Mouse (Mus musculus): ENCODE data around the gene Ice1.

The Ice1 gene

GRCm38 (mm10) chr13:70637662-70638291 lies 343 bp upstream of the Ice1 start:
- peak; percentile 95 to 97 for DNase-seq

- no peak for DNase-seq
These were observed 728 bp downstream of the Ice1 start for GRCm38 (mm10) chr13:70636706-70637105.

DNA sequence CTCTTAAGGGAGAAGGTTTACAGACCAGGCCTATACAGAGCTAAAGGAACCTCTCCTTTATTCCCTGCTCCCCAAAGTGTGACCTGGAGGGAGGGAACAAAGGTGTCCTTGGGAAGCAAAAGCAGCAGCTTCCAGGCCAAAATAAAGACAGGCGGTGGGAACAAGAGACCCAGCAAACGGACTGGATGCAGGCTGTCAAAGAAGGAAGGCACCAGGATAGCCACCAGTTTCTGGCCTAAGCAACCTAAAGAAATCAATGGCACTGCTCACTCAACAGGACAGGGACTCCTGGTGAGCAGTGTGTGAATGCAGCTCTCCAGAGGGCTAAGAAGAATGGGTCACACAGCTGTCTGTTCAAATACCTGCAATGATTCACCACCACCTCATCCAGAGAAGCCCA lies 1.8 kb downstream of the Ice1 start:
- DNase-seq = no peak

DNA sequence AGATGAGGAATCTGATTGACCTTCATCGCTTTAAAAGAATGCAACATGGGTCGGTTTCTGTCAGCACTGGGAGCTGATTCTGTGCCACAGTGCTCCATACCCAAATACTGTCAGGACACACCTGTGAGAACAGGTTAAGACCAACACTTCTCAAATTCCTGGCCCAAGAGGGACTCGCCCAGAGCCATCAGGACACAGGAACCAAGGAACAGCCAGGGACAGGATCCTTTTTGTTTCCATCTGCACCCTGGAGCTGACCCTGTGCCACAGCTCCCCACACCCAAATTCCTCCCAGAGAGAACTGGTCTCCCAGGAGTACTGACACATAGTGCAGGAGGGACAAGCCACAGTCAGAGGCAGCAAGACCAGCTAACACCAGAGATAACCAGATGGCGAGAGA lies 11.0 kb downstream of the Ice1 start:
- no peak for DNase-seq

DNA sequence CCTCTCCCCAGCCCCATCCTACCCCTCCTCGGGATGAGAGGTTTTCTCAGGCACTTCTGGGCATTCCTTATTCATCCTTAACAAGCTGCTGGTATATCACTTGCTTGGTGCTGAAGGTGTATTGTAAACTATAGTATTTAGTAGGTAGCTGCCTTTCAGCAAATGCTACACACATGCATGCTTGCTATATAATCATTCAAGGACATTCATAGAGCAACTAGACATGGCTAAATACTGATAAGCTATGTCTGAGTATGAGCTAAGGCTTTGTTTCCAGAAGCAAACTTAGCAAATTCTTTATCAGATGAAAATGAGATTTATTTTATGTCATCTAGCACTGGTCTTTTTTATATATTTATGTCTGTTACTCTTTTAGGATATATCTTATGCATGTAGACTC lies 11.8 kb downstream of the Ice1 start:
- DNase-seq = no peak

DNA sequence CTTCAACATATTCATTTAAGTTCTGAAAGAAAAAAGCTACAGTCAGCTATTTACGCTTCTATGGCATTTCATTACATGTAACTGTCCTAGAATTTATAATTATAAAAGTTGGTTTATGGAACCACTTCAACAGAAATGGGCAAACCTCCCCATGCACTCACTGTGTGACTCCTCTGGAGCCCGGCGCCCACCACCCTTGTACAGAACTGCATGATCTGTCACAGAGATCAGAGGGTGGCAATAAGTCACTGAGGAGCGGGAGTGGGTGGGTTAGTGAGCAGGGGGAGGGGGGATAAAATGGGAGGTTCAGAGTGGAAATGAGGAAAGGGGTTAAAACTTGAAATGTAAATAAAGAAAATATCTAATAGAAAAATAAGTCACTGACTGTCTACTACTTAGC lies 13.0 kb downstream of the Ice1 start:
- DNase-seq = no peak

DNA sequence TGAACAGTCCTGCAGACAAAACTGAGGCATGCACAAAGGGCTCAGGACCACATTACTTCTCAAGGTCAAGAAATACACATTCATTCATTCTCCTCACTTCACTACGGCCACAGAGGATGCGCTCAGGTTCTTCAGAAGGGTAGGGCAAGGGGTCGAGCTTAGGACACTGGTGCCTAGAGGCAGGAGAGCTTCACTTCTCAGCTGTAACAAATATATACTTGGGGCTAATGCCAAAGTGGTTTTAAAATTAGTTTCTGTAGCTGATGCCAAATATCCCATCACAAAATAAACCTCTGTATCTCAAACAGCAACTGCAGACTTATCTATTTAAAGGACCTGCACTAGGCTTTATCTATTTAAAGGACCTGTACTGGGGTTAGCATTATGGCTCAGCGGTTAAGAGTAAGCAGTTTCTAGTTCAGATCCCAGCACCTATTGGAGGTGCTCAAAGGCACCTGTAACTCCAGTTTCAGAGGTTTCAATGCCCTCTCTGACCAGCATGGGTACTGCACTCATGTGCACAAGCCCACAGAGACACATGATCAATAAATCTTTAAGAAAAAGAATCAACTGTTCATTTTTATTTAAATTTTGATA lies 14.9 kb downstream of the Ice1 start:
- DNase-seq = no peak

GRCm38 (mm10) chr13:70621509-70621908 lies 15.9 kb downstream of the Ice1 start:
- DNase-seq = no peak

DNA sequence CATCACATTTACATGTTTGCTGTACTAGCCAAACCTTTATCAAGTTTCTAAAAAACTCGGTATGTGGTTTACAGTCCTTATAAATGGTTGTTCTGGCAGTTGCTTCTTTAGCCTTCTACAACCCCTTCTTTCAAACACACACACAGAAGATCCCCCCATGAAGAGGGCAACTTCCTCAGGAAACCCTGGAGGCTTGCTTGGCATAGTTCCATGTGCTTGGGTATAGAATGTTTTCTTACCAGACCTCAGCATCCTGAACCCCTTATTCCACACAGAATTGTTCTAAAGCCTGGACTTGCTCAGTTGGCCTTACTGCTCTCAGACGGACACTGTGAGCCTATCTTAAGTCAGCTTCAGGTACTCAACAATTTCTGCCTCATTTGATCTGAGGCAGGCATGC lies 24.6 kb downstream of the Ice1 start:
- no peak for DNase-seq

- DNase-seq = peak; percentile 83 to 86
These were observed 26.7 kb downstream of the Ice1 start for GRCm38 (mm10) chr13:70610431-70611420.

- DNase-seq = no peak
These were observed 27.8 kb downstream of the Ice1 start for GRCm38 (mm10) chr13:70609632-70610031.

- no peak for DNase-seq
These were observed 32.1 kb downstream of the Ice1 start for GRCm38 (mm10) chr13:70605366-70605765.

DNA sequence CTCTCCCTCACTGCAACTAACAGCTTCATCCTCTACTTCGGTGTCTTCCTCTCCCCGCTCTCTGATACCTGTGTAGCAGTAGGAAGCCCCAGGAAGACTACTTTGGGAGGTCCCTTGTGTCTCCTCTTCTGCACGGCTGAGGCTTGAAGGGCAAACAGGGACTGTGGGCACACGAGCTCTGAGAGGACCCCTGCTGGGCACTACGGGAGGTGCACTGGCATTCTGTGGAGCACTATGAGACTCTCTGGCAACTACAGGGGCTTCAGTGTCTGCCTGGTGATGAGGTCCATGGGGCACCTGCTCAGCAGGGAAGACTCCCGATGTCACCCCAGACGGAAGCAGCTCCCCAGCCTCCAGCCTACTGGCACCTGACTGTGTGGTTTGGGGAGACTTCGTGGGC lies 32.7 kb downstream of the Ice1 start:
- peak; percentile 38 to 39 for DNase-seq

- DNase-seq = no peak
These were observed 35.9 kb downstream of the Ice1 start for GRCm38 (mm10) chr13:70601566-70601965.

GRCm38 (mm10) chr13:70599964-70600619 lies 37.3 kb downstream of the Ice1 start:
- peak in 1 of 2 experiments; percentile 18 for DNase-seq

DNA sequence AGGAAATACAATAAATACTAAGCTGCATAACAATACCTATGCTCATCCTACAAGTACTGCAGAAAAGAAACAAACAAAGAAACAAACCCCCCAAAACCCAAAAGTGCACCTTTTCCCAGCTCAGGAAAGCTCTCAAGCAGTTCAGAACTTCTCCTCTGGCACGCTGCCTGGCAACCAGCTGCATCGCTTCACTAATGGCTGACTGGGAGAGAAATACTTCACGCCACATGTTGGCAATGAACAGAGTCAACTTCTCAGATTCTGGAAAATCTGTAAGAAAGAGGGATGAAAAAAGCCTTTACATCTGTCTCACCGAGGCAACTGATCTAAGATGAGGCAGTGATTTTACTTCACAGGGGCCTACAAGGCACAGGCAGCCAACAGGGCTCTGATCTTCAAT lies 38.5 kb downstream of the Ice1 start:
- peak; percentile 66 to 72 for DNase-seq

- no peak for DNase-seq
These were observed 40.5 kb downstream of the Ice1 start for GRCm38 (mm10) chr13:70596901-70597300.

DNA sequence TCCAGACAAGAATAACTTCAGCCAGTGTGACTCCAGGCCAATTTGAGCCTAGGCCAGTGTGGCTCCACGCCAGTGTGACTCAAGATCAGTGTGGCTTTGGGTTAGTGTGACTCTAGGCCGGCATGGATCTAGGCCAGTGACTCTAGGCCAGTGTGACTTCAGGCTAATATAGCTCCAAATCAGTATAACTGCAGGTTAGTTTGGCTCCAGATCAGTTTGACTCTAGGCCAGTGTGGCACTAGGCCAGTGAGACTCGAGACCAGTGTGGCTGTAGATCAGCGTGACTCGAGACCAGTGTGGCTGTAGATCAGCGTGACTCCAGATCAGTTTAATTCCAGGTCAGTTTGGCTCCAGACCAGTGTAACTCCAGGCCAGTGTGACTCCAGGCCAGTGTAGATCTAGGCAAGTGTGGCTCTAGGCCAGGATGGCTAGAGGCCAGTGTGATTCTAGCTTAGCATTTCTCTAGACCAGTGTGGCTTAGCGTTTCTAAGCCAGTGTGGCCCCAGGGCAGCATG lies 47.1 kb downstream of the Ice1 start:
- peak; percentile 24 to 31 for DNase-seq

DNA sequence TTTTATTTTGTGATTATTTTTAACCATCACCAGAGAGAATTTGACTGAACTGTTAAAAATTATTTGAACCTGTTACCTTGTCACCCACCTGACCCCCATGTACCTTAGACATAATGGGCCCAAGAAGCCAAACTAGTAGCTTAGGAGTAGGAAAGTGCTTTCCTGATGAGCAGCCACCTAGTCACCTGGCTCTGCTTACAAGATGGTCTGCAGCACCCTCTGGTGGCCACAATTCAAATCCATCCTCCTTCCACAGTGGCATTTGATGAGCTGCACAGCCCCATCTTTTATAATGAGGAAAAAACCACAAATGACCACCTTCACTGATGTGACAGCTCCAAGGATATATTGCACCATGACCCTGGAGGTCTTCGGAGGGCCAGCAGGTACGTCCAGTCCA lies 50.5 kb downstream of the Ice1 start:
- peak; percentile 80 for DNase-seq

DNA sequence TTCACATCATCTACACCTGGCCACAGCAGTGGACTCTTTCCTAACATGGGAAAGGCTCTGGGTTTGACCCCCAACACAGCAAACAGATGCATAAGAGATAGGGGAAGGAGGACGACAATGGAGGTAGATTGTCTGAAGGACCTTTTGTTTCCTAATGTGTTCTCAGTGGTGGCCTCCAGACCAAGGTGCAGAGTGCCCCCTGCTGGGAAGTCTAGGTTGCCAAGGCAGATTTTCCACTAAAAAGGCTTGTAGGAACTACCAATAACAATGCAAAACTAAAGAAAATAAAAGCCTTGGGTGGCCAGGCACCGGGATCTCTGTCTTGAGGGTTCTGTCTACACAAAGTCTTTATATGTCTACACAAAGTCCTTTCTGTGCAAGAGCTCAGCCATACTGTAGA lies 54.9 kb downstream of the Ice1 start:
- DNase-seq = peak; percentile 74 to 76

DNA sequence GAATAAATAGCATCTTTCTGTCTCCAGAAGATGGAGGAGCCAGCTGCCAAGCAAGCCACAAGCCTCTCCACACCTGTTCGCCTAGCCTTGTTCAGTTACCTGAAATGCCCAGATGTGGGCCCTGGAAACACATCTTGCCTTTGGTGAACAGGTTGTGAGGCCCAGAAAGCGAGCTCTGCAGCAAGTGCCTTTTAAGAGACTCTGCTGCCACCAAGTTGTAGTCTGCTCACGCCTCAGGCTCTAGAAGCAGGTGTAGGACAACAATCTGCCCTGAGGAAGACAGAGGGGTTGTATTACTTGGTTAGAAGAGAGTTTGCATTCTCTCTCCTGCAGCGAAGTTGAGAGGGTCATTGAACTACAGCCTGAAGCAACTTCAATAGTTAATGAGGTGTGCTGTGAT lies 55.9 kb downstream of the Ice1 start:
- DNase-seq = no peak

DNA sequence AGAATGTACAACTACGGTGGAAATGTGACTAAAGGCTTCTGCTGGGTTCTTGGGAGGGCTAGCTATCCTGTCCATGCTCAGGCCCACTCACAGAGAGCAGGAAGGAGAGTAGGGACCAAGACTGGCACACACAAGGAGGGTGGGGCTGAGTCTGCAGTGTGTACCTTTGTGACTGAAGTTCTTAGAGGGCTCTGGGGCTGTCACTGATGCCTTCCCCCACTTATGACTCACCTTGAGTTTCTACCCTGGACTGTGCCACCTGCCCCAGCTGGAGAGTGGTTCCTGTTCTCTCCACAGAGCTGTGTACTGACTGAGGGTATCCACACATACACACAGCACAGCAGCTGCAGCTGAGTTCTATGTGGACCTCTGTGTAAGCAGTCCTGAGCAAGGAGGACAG lies 63.2 kb downstream of the Ice1 start:
- DNase-seq = no peak

- DNase-seq = no peak
These were observed 69.5 kb downstream of the Ice1 start for GRCm38 (mm10) chr13:70567889-70568288.

Data from kidney, postnatal 4 days (tissue).